Mouse (Mus musculus) gonadal fat pad, adult 2 months (tissue): Measurements from ENCODE around the gene Nol6. TPM values are rescaled to one million over a fixed set of nuclear protein-coding genes. Genes with fewer than 3 reads are reported as not detected.

Experiments used
- DNase-seq: peaks from one replicate; pipeline ENCODE4 v3.0.0-alpha.2; 2012; ENCODE audit warnings: low read depth
- polyA plus RNA-seq: library from polyadenylated mRNA; depleted of rRNA; stranded (reverse); fragments of >200 nt; gene quantifications from 2 replicates; pipeline ENCODE4 v1.2.3, GENCODE M21; 2012

Gene Nol6
- polyA plus RNA-seq, 1 experiment, result 51.0 TPM

DNA sequence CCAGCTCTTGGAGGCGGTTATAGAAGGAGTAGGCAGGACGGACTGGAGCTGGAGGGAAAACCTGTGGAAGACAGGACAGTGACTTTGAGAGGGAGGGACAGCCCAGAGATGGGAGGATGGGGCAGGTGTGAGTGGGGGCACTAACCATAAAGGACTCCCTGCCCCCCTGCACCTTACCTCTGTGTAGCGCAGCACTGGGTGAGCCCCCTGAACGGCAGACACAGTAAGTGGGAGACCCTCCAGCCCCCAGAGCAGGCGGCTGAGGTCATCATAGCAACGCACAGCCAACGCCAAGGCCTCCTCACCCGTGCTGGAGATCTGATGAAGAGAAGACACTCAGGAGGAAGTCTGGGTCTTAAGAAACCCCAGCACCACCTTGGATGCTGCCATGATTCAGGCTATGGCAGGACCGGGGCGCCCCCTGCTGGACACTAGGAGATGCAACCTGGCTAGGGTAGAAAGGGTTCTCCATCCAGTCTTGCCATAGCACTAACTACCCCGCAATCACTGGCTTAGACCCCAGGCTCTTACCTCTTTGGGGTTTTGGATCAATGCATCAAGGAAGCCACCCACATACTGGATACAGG lies 5.5 kb downstream of the Nol6 start:
- no peak for DNase-seq

- DNase-seq, result no peak
These were observed 7.4 kb downstream of the Nol6 start for GRCm38 (mm10) chr4:41116817-41117216.

DNA sequence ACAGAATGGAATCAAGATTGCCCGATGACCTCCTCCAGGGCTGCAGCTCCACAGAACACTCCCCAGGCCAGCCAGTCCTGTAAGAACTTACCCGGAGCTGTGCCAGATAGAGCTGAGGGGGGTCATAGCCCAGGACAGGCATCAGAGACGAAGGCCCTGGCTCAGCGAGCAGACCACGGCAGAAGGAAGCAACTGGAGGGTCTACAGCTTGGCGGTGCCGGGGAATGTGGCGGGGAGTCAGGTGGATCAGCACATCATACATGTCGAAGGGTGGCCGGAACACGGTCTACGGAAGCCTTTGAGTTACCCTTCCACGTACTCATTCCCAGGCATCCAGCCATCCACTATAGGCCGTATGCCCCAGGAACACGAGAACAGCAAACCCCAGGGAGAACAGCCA lies 8.5 kb downstream of the Nol6 start:
- DNase-seq, result no peak

DNA sequence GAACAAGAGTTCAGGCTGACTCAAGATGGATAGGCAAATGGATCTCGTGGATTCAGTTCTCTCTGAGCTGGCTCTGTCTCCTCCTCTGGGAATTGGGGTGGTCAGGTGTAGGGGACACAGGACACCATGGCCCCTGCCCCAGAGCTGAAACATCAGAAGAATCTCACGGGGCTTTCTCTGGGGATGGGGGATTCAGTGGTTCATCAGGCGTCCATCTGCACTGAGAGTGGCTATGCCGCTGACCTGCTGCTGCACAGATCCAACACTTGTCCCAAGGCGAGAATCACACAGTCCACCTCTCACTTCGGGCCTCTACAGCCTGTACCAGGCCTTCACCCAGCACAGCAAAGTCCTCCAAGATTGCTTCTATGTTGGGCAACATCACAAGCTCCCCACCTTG lies 9.2 kb downstream of the Nol6 start:
- DNase-seq, result no peak

GRCm38 (mm10) chr4:41114358-41115070 lies 9.7 kb downstream of the Nol6 start:
- DNase-seq, result no peak

- no peak for DNase-seq
These were observed 15.4 kb downstream of the Nol6 start for GRCm38 (mm10) chr4:41108717-41109425.

- DNase-seq, result no peak
These were observed 16.8 kb downstream of the Nol6 start for GRCm38 (mm10) chr4:41107440-41107839.

DNA sequence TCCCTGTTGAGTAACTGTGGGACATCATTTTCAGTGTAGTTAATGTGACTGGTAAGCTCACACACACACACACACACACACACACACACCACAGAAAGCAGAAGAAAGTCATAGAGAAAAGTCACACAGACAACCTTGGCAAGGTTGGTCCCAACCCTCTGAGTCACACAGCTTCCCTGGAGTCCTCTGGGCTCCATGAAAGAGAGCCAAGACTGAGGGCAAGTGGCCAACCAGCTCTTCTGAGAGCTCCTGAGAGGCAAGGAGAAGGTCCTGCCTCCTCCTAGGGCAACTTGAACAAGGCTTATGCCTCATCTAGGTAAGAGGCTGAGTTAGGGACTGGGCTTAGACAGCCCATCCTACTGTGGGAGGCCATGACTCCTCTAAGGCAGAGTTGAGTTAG lies 21.4 kb downstream of the Nol6 start:
- no peak for DNase-seq

GRCm38 (mm10) chr4:41100986-41101385 lies 23.3 kb downstream of the Nol6 start:
- DNase-seq, result no peak

DNA sequence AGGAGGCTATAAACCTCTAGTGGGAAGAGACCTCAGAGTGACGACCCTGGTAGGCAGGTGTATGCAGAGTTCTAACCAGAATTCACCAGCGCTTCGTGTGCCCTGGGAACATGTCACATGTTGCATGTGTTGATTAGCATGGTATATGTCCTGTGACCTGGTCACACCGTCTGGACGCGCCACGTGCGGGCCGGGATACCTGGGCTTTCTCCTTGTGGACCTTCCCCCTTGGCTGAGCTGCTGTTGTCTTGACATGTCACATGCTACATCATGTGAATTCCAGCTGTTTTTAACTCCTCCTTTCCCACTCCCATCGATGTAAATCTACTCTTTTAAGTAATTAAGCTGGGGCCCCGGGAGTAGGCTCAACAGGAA lies 25.7 kb downstream of the Nol6 start:
- DNase-seq, result no peak

DNA sequence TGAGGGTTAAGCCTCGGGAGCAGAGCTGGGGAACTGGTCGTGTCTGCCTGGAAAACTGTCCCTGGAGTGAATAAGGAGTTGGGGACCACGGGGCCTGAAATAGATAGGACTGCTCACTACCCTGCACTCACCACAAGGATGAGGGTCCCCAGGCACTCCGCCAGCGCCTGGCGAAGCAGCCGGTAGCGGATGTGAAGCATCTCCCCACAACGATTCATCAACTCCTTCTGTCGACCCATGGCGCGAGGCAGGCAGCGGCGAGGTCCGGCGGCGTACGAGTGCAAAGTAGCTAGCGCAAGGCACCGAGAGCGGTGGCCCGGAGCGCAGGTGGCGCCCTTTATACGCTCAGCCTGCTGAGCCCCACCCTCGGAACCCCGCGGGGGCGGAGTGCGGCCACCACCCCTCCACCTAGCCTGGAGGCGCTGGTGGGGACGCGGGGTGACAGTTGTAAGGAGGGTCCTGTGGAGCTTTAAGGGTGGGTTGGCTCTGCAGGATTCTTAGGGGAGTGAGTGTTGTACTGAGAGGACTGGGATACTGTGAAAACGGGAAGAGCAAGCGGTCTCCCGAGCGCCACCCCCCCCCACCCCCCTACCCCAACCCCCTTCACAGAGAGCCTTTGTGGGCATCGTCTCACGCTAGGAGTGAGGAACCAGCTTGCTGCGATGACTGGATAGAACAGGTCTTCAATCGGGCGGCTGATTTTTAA lies 26.2 kb downstream of the Nol6 start, which contains the start of gene Aqp3:
TSS of gene Aqp3 (minus strand) at position 313 of the 706 bp plus-strand sequence.
- no peak for DNase-seq

DNA sequence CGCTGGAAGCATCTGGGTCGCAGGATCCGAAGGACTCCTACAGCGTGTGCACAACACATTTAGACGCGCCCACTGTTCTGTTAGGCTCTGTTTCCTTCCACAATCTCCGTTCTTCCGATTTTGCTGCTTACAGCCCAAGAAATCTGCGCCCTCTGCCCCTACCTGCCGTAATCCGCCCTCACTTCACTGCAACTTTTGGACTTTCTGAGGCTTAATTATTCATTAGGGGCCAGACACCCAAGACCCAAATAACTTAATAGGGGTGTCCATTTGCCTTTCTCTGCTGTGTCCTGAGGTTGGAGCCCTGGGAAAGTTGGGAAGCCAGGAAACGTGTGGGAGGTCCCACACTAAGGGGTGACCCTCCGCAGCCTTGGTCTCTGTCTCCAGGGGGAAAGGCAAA lies 26.9 kb downstream of the Nol6 start:
- DNase-seq, result no peak

- no peak for DNase-seq
These were observed 27.5 kb downstream of the Nol6 start for GRCm38 (mm10) chr4:41096794-41097193.

DNA sequence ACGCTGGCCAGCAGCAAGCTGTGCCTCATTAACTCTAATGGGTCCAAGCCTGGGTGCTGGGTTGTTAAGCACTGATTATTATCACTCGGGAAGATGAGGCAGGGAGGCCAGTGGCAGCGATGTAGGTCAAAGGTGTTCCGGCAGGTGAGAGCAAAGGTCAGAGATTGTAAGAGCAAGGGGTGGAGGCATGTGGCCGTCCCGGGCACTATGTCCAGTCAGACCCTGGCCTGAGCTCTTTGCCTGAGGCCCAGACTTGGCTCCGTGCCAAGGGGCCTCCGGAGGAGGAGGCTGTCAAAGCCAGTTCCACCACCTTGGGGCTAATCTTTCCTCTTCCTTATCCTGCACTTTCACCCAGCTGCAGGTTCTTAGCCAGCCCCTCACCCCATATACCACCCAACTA lies 28.1 kb downstream of the Nol6 start:
- DNase-seq, result no peak

DNA sequence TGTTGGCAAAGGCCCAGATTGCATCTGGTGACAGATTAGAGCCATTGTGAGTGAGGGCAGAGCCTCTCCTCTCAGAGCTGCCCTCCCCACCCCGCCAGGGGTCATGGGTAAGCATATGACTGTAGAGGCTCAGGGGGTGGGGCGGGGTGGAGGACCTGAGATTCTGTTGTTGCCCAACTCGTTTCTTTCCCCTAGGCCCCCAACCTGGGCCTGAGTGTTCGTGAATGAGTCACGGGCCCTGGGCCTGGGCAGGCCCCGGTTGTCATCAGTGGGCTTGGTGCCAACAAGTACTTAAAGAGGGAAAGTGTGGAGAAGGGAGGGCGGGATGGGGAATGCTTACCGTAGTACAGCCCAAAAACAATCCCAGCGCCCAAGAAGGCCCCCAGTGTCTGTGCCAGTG lies 29.9 kb downstream of the Nol6 start:
- no peak for DNase-seq

- DNase-seq, result no peak
These were observed 31.3 kb downstream of the Nol6 start for GRCm38 (mm10) chr4:41092958-41093357.

DNA sequence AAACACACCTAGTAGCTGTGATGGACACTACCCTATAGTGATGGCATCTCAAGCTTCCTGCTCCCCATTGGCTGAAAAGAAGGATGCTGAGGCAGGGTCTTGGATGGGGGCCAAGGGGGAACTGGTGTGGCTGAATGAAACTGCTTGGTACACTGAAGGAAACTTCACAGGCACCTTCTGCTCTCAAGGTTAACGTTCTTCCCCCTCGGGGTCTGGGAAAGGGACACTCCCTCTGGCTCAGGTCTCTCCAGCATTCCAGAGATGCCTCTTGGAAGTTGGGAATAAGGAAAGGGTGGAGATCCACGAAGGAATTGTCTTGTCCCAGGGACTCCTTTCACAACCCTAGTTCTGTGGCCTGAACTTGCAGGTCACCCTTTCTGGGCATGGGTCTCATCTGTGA lies 32.9 kb downstream of the Nol6 start:
- DNase-seq, result no peak

- no peak for DNase-seq
These were observed 34.5 kb downstream of the Nol6 start for GRCm38 (mm10) chr4:41089705-41090104.

DNA sequence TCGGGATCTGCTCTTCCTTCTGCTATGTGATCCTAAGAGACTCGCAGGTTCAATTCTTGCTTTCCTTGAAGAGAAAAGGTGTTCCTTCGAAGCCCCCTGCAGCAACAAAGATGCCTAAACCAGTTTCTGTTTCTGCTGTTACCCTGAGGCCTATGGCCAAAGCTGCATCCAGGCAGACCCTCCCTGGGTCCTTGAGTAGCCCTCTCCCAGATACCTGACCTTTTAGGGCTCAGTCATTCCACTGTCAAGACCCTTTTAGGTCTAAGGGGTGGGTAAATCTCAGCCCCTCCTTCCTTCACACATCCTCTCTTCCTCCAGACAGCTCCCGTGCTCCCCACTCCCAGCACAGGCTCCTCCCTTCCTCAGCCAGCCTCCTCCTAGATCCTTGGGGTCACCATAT lies 35.1 kb downstream of the Nol6 start:
- no peak for DNase-seq

GRCm38 (mm10) chr4:41087459-41088298 lies 36.6 kb downstream of the Nol6 start:
- DNase-seq, result no peak

- no peak for DNase-seq
These were observed 37.3 kb downstream of the Nol6 start for GRCm38 (mm10) chr4:41086947-41087346.

DNA sequence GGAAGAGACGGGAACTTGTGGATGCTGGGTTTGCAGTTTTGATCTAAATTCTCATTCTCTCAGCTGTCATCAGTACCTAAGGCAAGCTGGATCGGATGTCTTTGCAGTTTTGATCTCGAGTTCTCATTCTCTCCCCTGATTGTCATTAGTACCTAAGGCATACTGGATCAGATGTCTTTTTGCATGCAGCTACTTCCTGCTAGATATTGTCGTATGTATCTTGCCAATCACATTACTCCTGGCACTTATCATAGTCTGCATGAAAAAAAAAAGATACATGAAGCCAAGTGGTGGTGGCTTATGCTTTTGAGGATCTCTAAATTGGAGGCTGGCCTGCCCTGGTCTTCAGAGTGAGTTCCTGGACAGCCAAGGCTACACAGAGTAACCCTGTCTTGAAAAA lies 39.4 kb downstream of the Nol6 start:
- DNase-seq, result no peak
